Mouse (Mus musculus) MEL (cell line): ENCODE data around the gene Rsph10b.

ENCODE experiments used
- CTCF ChIP-seq, 3 experiments: IDR thresholded peaks in 2 of 3; conservative IDR thresholded peaks in 1 of 3; 2 replicates each; pipeline ENCODE4 v1.5.1; 2011 to 2012; ENCODE audit warnings: low read length in 3 of 3, low read depth in 2 of 3, mild to moderate bottlenecking in 2 of 3, improper control_type of control experiment in 1 of 3, inconsistent platforms in 1 of 3, mixed read lengths in 1 of 3, moderate library complexity in 1 of 3; ENCODE audit not compliant: control insufficient read depth in 1 of 3, insufficient read depth in 1 of 3, poor library complexity in 1 of 3, severe bottlenecking in 1 of 3
- E2F4 ChIP-seq: IDR thresholded peaks from 2 replicates; pipeline ENCODE4 v1.6.1; 2011; ENCODE audit warnings: low read depth, low read length, improper control_type of control experiment, borderline replicate concordance
- EP300 ChIP-seq, 2 experiments: IDR thresholded peaks; 2 replicates each; pipeline ENCODE4 v1.6.1; 2011; ENCODE audit warnings: improper control_type of control experiment in 2 of 2, low read length in 2 of 2, low read depth in 1 of 2, mild to moderate bottlenecking in 1 of 2
- KAT2A ChIP-seq: conservative IDR thresholded peaks from 2 replicates; pipeline ENCODE4 v1.6.1; 2012; ENCODE audit warnings: low read depth, low read length, improper control_type of control experiment, inconsistent platforms
- MYB ChIP-seq: IDR thresholded peaks from 2 replicates; pipeline ENCODE4 v1.6.1; 2011; ENCODE audit warnings: mild to moderate bottlenecking, low read depth, low read length, improper control_type of control experiment
- POLR2A ChIP-seq, 2 experiments: IDR thresholded peaks; 2 replicates each; pipeline ENCODE4 v1.6.1; 2011 to 2012; ENCODE audit warnings: low read length in 2 of 2, mild to moderate bottlenecking in 2 of 2, control low read depth in 1 of 2, improper control_type of control experiment in 1 of 2, low read depth in 1 of 2, moderate library complexity in 1 of 2; ENCODE audit not compliant: control insufficient read depth in 1 of 2, insufficient read depth in 1 of 2, poor library complexity in 1 of 2
- TBP ChIP-seq: IDR thresholded peaks from 2 replicates; pipeline ENCODE4 v1.8.0; 2011; ENCODE audit warnings: low read depth, low read length, improper control_type of control experiment

GRCm38 (mm10) chr5:143994632-143995365 lies 62.0 kb downstream of the Rsph10b start:
- TF ChIP-seq POLR2A (IDR thresholded peaks at IDR 0.05; ENCODE audit: control insufficient read depth in 1 of 2, insufficient read depth in 1 of 2, low read depth in 1 of 2, low read length in 2 of 2, poor library complexity in 1 of 2) (no peak), CTCF (IDR thresholded peaks at IDR 0.05 in 2 of 3, conservative IDR thresholded peaks at IDR 0.05 in 1 of 3; ENCODE audit: control insufficient read depth in 1 of 3, insufficient read depth in 1 of 3, low read depth in 2 of 3, low read length in 3 of 3, poor library complexity in 1 of 3, severe bottlenecking in 1 of 3) (peak in 2 of 3 experiments; percentile 4 to 12; a peak in 1 of 6 replicates), MYB (no peak), EP300 (IDR thresholded peaks at IDR 0.05; ENCODE audit: low read depth in 1 of 2, low read length in 2 of 2) (no peak), E2F4 (no peak), KAT2A (no peak), TBP (no peak)
